Mouse (Mus musculus) kidney, adult 9 months (tissue): Measurements from ENCODE around the gene Klrb1b.
"Not testable (repeated sequence)": the region's sequence is repeated elsewhere in the genome, so short reads cannot be mapped to it uniquely, and the experiment has no call there.

Source experiments
- DNase-seq: peaks from one replicate; pipeline ENCODE4 v3.0.0; 2022

Gene Klrb1b

DNA sequence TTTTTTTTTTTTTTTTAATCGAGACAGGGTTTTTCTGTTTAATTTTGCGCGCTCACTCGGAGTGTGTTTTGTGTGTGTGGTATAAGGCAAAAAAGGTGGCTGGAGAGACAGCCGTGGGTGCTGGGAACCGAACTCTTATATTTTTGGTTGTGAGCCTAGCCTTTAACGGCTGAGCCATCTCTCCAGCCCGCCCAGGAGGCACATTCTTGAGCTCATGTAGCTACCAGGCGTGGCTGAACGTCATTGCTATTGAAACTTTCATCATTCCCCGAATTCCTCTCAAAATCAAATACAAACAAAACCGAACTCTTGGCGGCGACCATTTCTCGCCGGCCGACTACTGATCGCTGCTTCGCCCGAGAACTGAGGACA lies 27.4 kb downstream of the Klrb1b start:
- DNase-seq, result peak; percentile 84

DNA sequence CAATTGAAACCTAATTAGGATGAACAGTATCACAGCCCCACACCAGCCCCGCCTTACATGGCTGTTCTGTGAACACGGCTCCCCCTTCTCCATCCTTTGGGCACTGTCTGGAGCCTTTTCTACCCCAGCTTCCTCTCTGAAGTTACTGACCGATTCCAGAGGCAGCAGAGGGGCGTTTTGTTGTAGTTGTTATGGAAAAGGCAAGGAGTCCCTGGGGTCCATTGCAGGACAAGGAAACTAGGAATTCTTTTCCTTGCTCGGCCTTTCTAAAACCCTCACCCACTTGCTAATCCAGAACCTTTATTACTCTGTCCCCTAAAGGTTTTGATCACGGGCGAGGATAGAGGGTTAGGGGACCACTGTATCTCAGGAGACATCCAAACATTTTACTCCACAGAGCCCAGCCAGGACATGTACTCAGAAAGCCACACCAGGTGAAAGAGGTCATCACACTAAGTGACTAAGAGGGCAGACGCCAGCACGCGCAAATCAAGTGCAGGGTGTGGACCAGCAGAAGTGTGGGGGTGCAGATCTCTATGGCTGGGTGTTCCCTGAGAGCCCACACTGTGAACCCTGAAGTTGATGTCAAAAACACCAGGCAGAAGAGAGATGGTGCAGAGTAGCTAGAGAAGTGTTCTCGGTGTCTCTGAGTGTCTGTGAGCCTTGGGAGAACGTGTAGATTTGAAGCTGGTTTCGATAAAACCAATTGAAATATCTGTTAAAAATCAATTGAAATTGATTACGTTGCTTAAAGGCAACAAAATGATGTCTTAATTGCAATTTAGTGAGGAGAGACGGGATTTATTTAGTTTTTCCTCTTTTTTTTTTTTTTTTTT lies 28.0 kb downstream of the Klrb1b start:
- no peak for DNase-seq

DNA sequence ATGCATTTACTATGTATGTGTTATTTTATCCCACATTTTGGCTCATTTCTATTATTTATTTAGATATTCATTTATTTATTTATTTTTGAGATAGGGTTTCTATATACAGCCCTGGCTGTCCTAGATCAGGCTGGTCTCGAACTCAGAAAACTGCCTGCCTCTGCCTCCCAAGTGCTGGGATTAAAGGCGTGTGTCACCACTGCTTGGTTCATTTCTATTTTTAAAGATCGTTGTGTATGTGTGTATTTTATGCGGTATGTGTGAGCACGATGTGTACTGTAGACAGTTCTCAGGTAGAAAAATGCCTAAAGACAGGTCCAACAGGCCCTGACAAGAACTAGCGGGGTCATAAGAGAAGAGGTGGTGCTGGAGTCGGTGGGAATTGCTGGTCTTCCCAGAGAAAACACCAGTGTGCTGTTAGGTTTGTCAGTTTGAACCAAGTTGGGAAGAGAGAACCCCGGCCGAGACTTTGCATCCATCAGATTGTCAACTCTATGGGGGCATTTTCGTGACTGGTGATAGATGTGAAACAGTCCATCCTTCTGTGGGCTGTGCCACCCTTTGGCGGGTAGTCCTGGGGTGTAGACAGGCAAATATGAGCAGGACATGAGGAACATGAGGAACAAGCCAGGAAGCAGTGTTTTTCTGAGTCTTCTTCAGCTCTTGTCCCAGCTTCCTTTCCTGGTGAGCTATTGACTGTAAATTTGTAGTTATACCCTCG lies 28.8 kb downstream of the Klrb1b start:
- DNase-seq, result no peak

DNA sequence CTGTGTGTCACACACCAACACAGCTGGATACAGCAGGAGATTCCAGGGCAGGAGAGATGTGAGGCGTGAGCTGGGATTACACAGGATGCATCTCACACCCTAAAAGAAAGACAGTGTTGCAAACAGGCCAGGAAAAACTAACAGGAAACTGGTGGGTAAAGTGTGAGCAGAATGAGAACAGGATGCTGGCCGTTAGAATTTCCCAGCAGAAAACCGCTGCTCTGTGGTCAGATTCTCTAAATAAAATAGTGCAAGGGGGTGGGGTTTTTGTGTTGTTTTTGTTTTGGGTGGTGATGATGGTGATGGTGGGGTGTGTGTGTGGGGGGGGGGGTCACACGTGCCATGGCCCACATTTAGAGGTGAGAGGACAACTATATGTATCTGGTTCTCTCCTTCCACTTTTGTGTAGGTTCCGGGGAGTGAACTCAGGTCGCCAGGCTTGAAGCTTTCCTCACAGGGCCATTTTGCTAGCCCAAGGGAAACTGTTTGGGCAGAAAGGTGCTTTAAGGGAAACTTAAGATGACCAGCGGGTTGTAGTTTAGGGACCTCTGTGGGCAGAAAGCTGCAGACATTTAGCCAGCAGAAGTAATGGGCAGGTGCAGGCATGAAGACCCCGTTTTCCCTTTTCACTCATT lies 29.7 kb downstream of the Klrb1b start:
- DNase-seq, result no peak

DNA sequence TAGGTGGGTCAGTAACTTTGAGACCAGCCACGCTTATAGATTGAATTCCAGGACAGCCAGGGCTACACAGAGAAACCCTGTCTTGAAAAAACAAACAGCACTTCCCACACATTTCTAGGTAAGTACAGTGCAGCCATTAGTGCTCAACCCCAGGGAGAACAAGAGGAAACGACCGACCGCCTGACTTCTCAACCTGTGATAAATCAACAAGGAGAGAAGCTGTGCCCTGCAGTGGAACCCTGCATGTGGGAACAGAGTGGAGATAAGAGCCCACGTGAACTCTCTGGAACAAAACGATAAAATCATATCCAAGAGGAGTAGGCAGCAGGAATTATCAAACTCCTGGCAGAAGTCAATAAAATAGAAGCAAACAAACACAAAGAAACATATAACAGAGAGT lies 32.4 kb downstream of the Klrb1b start:
- DNase-seq, result no peak

DNA sequence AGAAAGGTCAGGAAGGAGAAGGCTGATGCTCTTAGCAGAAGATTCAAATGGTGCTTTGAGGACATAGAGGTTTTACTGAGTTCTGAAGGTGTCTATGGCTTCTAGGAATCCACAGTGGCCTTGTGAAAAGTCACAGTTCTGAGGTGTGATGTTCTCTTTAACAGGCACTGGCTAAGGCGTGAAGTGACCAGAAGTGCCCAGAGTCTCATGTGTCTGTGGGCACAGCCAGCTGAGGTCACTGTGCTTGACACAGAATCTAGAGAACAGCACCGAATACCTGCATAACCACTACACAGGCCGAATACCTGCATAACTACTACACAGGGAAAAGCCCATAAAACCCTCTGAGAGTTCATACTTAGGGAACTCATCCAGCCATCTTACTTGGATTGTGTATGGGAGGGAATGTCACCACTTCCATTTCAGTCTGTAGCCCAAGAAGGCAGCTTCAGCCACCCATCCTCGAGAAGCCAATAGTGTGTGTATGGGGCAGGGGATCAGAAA lies 35.6 kb downstream of the Klrb1b start:
- DNase-seq, result not testable (repeated sequence)

DNA sequence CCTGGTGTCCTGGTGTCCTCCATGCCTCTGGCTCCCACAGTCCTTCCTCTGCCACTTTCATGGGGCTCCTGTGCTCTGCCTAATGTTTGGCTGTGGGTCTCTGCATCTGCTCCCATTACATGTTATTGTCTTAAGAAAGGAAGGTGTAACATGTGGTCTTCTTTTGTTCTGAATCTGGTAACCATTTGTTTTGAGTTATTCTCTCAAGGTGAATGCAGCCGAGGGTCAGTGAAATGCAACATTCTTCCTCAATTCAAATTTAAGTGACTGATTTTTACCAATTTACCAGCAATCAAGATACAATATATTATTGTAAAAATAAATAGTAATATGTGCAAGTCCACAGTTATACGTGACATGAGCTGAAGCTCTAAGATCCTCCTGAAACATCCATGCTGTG lies 37.0 kb downstream of the Klrb1b start, which contains the start of gene Klrb1c:
Gene Klrb1c (minus strand): TSS at position 101 of the 400 bp plus-strand sequence.
- DNase-seq, result no peak

DNA sequence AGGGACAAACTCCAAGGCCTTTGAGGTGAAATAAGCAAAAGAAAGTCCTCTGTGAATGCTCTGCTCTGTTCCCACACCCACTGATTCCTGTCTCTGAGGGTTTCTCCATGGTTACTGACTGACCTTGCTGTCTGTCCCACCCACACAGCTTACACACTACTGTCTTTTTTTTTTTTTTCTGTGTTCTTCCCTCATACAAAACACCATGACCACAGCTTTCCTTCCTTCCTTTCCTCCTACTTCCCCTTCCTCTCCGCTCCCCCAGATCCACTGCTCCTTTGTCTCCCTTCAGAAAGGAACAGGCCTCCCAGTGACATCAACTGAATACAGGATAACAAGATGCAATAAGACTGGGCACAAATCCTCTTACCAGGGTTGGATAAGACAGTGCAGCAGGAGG lies 37.6 kb downstream of the Klrb1b start:
- DNase-seq, result no peak

DNA sequence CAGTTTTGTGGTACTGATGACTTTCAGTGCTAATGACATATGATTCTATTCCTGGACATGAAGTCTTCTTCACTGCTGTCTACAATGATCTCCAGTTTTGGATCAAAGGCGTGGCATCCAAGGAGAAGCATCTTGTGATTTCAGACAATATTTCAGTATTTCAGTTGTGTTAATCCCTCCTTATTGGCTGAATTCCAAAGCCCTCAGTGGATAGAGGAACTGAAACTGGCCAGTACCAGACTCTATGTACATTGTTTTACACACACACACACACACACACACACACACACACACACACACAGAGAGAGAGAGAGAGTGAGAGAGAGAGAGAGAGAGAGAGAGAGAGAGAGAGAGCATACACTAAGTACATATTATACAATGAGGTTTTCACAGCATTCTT lies 39.7 kb downstream of the Klrb1b start:
- DNase-seq, result not testable (repeated sequence)

DNA sequence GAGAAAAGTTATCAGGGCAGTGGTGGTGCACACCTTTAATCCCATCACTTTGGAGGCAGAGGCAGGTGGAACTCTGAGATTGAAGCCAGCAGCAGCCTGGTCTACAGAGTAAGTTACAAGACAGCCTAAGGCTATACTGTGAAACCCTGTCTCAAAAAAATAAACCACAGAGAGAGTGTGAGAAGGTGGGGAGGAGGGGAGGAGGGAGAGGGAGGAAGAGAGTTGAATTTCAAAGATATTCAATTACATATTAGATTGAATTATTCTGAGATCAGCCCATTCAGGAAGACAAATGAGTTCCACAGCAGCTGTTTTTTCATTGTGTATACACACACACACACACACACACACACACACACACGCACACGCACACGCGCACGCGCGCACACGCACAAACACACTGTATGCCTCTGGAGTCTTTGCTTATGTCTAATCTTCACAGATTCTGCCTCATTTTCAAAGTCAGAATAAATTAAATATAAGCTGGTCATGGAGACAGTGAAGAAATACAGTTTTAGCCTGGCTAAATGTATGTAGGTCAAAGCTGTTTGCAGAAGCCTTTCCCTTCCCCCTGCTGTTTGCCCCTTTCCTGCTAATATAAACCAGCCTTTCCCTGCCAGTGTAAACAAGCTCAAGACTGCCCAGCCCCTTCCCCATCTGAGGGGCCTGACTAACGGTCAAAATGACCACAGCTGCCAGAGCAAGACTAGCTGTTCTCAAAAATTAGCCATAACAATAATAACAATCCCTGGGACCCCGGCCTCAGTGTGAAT lies 56.5 kb downstream of the Klrb1b start:
- no peak for DNase-seq

DNA sequence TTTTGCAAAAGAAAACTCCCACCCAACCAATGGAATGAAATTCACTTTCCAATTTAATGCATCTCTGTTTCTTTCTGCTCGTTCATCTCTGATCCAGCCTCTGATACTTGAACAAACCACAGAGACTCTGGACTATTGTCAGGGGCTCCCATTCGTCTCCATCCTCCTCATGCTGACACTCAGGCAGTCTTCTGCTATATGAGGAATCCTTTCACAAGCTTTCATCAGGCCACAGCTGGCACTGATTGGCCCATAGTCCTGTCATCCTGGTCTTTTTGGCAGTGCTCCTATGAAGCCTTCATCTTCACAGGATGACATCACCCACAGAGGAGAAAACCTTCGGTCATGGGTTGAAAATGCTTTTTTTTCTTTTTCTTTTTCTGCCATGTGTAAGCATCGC lies 58.1 kb downstream of the Klrb1b start:
- DNase-seq, result no peak

DNA sequence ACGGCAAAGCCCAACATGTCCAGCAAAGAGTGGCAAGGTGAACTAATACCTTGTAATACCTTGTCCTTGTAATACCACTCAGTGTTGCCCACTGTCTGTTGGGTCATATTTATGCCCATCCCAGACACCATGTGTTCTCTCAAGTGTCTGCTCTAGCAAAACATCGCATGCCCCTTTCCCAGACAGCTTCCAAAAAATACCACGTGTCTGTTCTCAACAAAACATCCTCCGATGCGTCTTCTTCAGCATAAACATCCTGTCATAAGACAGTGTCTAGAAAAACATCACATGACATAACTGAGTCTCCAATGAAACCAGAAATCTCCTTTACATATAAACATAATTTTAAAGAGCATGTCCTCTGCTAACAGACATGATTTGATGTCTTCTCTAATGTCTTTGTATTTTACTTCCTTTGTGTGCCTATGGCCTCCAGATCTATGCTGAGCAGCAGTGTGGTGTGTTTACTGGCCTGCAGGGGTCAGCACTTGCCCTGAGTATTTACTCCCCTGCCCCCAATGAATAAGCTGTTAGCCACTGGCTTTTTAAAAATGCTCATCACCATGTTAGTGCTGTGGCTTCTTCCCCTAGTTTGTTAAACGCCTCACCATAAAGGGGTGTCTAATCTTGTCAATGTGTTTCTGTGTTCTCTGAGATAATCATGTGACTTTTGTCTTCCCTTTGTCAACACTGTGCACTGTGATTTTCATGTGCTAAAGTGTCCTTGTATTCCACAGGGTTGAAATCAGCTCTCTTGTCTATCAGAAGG lies 59.5 kb downstream of the Klrb1b start:
- peak; percentile 62 for DNase-seq

DNA sequence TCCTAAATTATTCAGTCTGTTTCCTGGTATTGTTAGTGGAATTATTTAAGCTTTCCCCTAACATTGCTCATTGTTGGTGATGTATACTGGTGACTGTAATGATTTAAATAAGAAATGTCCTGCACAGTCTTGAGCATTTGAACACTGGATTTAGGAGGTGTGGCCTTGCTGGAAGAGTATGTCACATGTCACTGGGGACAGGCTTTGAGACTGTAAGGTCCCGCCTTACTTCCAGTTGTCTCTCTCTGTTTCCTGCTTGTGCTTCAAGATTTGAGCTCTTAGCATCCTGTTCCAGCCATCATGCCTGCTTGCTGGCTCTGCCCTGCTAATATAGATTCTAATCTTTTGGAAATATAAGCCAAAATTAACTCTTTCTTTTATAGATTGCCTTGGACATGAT lies 60.9 kb downstream of the Klrb1b start:
- no peak for DNase-seq

DNA sequence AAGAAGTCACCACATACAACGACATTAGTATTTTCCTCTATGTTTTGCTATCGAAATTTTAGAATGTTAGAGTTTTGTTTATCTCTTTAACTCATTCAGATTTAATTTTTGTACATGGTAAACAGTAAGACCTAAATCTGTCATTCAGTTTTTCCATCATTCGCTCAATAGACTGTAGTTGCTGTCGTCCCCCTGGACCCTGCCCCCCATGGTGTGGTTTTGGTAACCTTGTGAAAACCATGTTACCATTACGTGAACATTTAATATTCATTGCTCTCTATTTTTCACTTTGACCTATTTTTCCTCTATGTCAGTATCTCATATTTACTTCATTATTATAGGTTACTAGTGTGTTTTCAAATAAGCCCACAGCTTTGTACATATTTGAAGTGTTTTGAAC lies 61.5 kb downstream of the Klrb1b start:
- DNase-seq, result no peak

DNA sequence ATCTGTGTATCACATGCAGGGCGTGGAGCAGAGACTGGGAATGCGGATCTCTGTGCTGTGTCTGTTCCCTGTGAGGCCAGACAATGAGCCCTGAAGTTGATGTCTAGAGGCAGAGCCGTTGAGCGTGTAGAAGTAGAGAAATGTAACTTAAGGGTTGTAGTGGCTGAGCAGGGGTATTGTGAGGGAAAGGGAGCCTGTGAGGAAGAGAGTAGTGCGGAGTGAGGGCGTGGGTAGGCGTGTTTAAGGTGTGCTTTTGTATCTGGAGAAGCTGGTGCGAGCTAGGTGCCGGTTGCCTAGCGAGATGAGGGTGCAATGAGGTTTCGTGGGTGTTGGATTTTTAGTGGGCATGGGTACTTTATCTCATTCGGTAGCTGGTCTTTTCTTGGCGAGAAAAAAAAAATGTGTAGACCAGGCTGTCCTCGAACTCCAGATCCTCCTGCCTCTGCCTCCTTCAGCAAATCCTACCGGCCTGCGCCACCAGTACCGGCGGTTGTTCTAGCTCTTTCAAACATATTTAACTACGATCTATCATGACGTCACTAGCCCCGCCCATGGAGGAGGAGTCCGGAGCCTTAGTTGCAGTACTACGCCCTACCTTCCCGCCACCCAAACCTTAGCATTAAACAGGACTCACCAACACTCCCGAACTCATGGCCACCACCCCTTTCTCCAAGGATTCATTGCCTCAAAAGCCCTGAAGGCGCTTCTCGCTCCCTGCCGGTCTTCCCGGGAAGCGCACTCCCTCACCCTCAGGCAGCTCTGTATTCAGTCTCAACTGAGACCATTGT lies 62.2 kb downstream of the Klrb1b start:
- peak; percentile 100 for DNase-seq
